Mouse (Mus musculus): ENCODE measurements around the gene Fam69b.

- no peak for TF ChIP-seq CTCF (IDR thresholded peaks at IDR 0.05; ENCODE audit: low read depth)
- TF ChIP-seq EP300 (IDR thresholded peaks at IDR 0.05; ENCODE audit: low read depth), result no peak
Observed at GRCm38 (mm10) chr2:26638572-26638971, 10.3 kb downstream of the Fam69b start.

All from liver, postnatal 0 days (tissue).